Mouse (Mus musculus): Measurements from ENCODE around the gene Krt7. TPM values are rescaled to one million over a fixed set of nuclear protein-coding genes. Genes with fewer than 3 reads are reported as not detected.
A peak's percentile ranks its signal among the peaks of the same experiment; 100 is the strongest.

The Krt7 gene
- polyA plus RNA-seq, 1 experiment from 2014 or later = 0.39 TPM

DNA sequence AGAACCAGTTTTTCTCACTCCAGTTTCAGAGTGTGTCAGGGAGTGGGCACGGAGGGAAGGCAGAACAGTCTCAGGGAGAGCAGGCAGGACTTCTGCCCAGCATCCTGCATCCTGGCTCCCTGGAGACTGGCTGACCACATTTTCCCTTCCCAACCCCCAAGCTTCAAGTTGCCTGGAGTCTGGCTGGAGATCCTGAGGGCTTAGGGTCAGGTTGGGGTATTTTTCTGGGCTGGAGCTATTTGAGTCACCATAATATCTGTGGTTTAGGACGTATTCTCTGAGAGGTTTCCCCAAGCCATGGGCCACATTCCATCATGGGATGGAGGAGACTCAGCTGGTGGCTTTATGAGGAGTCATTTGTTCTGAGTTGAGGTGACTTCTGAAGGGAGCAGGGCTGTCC is 44.4 kb downstream of the Krt7 start:
- no peak for ATAC-seq (ENCODE audit: low read depth)
- H3K9ac ChIP-seq = no peak overlapping the region
- H3K4me2 ChIP-seq = no peak overlapping the region
- H3K9me3 ChIP-seq = peaks cover 3% of the 10 kb centered on the region; the same call in 1 of the 2 replicates
- peaks cover 14% of the 10 kb centered on the region; the same call in 1 of the 2 replicates for H3K4me1 ChIP-seq (replicated peaks)
- no peak overlapping the region for H3K27ac ChIP-seq (replicated peaks)
- H3K27me3 ChIP-seq = no peaks in the 10 kb centered on the region
- H3K36me3 ChIP-seq = no peaks in the 10 kb centered on the region
- WGBS = 89% methylated on average over 2 of the region's 2 CpGs
- H3K4me3 ChIP-seq = no peak overlapping the region

GRCm38 (mm10) chr15:101455891-101456290 is 45.0 kb downstream of the Krt7 start:
- H3K4me3 ChIP-seq = no peak overlapping the region
- H3K27me3 ChIP-seq = no peaks in the 10 kb centered on the region
- H3K9me3 ChIP-seq = peaks cover 3% of the 10 kb centered on the region; the same call in 1 of the 2 replicates
- peaks cover 14% of the 10 kb centered on the region; the same call in 1 of the 2 replicates for H3K4me1 ChIP-seq (replicated peaks)
- no peak overlapping the region for H3K4me2 ChIP-seq
- no peak overlapping the region for H3K27ac ChIP-seq (replicated peaks)
- no peak overlapping the region for H3K9ac ChIP-seq
- H3K36me3 ChIP-seq = no peaks in the 10 kb centered on the region
- 93% methylated on average over 6 of the region's 6 CpGs for WGBS
- ATAC-seq (ENCODE audit: low read depth) = no peak

DNA sequence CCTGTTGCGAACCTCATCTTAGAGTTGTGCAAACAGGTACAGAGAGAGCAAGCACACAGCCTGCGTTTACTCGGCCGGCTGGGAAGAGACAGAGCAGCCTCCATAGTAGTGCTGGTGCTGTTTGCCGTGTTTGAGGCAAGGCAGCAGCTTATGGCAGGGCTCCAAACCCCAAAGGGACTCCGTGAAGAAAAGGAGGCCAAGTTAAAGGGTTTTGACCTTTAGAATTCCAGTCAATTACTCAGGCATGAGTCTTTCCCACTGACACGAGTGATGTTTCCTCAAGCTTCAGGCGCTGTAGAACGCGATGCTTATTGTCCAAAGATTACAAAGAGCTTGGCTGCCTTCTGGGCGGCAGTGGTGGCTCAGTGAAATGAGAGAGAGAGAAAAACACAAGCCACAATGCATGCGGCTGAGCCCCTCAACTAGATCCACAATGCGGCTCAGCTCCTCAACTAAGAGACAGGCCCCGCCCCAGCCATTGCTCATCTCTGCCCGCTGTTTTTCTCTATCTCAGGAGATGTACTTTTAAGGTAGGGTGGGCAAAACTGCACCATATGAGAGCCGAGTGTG is 47.6 kb downstream of the Krt7 start:
- ATAC-seq (ENCODE audit: low read depth) = no peak
- Histone ChIP-seq H3K9ac (no peak overlapping the region; the same call in 1 of the 2 replicates), H3K27me3 (no peaks in the 10 kb centered on the region), H3K36me3 (no peaks in the 10 kb centered on the region), H3K9me3 (peaks cover 3% of the 10 kb centered on the region; the same call in 1 of the 2 replicates), H3K4me3 (no peak overlapping the region), H3K4me2 (no peak overlapping the region), H3K27ac (replicated peaks) (no peak overlapping the region), H3K4me1 (replicated peaks) (peaks cover 11% of the 10 kb centered on the region; the same call in 1 of the 2 replicates)
- WGBS = 50% methylated on average over 16 of the region's 16 CpGs

DNA sequence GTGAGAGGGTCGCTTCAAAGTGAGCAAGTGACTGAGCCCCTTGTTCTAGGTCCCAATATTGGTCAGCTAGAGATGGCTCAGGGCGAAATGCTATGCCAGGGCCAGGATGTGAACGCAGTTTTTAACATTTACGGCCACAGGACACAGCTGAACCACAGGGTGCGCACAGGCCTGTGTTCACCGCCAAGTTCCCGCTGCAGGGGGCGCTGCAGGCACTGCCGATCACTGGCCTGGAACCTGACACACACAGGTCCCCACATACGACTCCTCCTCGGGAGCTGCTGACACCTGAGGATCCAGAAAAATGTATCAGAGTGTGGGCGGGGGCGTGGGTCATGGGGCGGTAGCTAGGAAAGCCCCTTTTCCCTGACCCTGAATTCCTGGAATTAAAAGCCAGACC is 48.4 kb downstream of the Krt7 start:
- 78% methylated on average over 14 of the region's 14 CpGs for WGBS

GRCm38 (mm10) chr15:101463651-101464050 is 52.8 kb downstream of the Krt7 start, which contains the start of gene Krt81:
TSS of gene Krt81 (minus strand) at chr15:101463751.
- no peak for ATAC-seq (ENCODE audit: low read depth)
- 78% methylated on average over 13 of the region's 13 CpGs for WGBS
- Histone ChIP-seq H3K27ac (replicated peaks) (no peak within 1 kb of the TSS), H3K4me1 (replicated peaks) (peaks cover 2% of the 10 kb centered on the region; the same call in 1 of the 2 replicates), H3K4me2 (no peak within 1 kb of the TSS), H3K27me3 (no peaks in the 10 kb centered on the region), H3K36me3 (no peaks in the 10 kb centered on the region), H3K9ac (no peak within 1 kb of the TSS), H3K9me3 (no peaks in the 10 kb centered on the region), H3K4me3 (no peak within 1 kb of the TSS)

More for the DNA sequence above, 48.4 kb downstream of the Krt7 start:
- Histone ChIP-seq H3K4me1 (replicated peaks) (peaks cover 9% of the 10 kb centered on the region; the same call in 1 of the 2 replicates), H3K4me3 (no peak overlapping the region), H3K9me3 (peaks cover 3% of the 10 kb centered on the region; the same call in 1 of the 2 replicates), H3K9ac (no peak overlapping the region), H3K4me2 (no peak overlapping the region), H3K36me3 (no peaks in the 10 kb centered on the region), H3K27ac (replicated peaks) (no peak overlapping the region), H3K27me3 (no peaks in the 10 kb centered on the region)
- no peak for ATAC-seq (ENCODE audit: low read depth)

DNA sequence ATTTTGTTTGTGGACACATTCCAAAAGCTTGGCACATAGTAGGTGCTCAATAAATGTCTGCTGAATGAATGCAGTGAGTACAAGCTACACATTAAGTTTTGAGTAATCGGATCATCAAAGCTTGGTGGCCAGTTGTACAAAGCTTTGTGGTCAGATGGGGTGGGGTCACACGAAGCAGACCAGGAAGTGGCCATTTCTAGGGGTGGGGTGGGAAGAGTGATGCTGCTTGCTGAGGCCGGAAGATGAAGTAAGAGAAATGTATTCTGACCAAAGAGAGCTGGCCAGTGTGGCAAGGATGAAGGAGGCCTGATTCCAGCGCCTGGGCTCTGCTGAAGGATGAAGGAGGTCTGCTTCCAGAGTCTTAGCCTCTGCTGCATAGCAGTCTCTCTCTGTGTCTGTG is 58.2 kb downstream of the Krt7 start:
- ATAC-seq (ENCODE audit: low read depth) = no peak
- Histone ChIP-seq H3K9ac (no peak overlapping the region), H3K9me3 (no peaks in the 10 kb centered on the region)

GRCm38 (mm10) chr15:101472952-101473528 is 62.2 kb downstream of the Krt7 start, which contains the start of gene Krt86:
TSS of gene Krt86 (plus strand) at chr15:101473478.
- Histone ChIP-seq H3K36me3 (no peaks in the 10 kb centered on the region), H3K4me1 (replicated peaks) (no peaks in the 10 kb centered on the region), H3K9ac (no peak within 1 kb of the TSS), H3K27me3 (no peaks in the 10 kb centered on the region), H3K4me3 (no peak within 1 kb of the TSS), H3K27ac (replicated peaks) (no peak within 1 kb of the TSS), H3K4me2 (no peak within 1 kb of the TSS), H3K9me3 (no peaks in the 10 kb centered on the region)
- 28% methylated on average over 10 of the region's 10 CpGs for WGBS
- ATAC-seq (ENCODE audit: low read depth) = no peak

More for the DNA sequence above, 58.2 kb downstream of the Krt7 start:
- WGBS = 84% methylated on average over 4 of the region's 4 CpGs
- H3K27me3 ChIP-seq = no peaks in the 10 kb centered on the region
- H3K27ac ChIP-seq (replicated peaks) = no peak overlapping the region
- no peak overlapping the region for H3K4me3 ChIP-seq
- no peaks in the 10 kb centered on the region for H3K4me1 ChIP-seq (replicated peaks)
- no peak overlapping the region for H3K4me2 ChIP-seq
- no peaks in the 10 kb centered on the region for H3K36me3 ChIP-seq

DNA sequence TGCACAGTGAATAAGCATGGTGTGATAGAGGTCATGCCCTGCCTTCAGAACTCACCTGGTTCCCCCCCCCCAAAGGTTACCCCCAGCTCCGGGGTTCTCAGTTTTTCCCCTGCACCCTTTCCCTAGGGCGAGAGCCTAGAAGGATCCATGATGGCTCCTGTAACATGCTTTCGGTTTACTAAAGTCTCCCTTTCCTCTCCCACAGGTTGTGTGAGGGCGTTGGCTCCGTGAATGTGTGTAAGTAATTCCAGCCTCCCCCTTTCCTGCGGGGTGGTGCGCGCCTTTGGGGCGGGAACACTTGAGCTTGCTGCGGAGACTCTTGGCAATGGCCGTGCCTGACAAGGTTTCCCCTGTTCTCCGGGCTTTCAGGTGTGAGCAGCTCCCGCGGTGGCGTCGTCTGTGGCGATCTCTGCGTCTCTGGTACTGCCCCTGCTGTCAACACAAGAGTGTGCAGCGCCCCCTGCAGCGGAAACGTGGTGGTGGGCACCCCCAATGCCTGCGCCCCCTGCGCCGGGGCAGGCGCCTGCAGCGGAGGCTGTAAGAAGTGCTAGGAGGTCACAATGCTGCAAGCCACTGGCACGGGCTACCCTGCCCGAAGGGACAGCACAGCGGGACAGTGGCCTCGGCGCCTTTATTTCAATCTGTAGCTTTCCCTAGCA is 68.3 kb downstream of the Krt7 start:
- peak overlapping the region; percentile 34 for H3K4me3 ChIP-seq
- H3K36me3 ChIP-seq = no peaks in the 10 kb centered on the region
- H3K9me3 ChIP-seq = no peaks in the 10 kb centered on the region
- H3K27me3 ChIP-seq = 0 out of 2 replicates have a peak, but pooled peaks cover 4% of the 10 kb centered on the region
- H3K9ac ChIP-seq = peak overlapping the region; percentile 68
- H3K4me2 ChIP-seq = peak overlapping the region; percentile 67
- WGBS = 11% methylated on average over 31 of the region's 31 CpGs
- H3K4me1 ChIP-seq (replicated peaks) = peaks cover 12% of the 10 kb centered on the region
- H3K27ac ChIP-seq (replicated peaks) = no peak overlapping the region
- peak; percentile 65 for ATAC-seq (ENCODE audit: low read depth)

- WGBS = 33% methylated on average over 11 of the region's 11 CpGs
- H3K4me1 ChIP-seq (replicated peaks) = peaks cover 12% of the 10 kb centered on the region
- H3K9ac ChIP-seq = peak overlapping the region; percentile 68
- peak; percentile 67; the same call in 1 of the 2 replicates for ATAC-seq (ENCODE audit: low read depth)
- peak overlapping the region; percentile 67 for H3K4me2 ChIP-seq
- H3K27me3 ChIP-seq = 0 out of 2 replicates have a peak, but pooled peaks cover 4% of the 10 kb centered on the region
- peak overlapping the region; percentile 34 for H3K4me3 ChIP-seq
- H3K9me3 ChIP-seq = no peaks in the 10 kb centered on the region
- H3K36me3 ChIP-seq = no peaks in the 10 kb centered on the region
- H3K27ac ChIP-seq (replicated peaks) = no peak overlapping the region
These were observed 68.8 kb downstream of the Krt7 start for GRCm38 (mm10) chr15:101479666-101480060.

MicroRNAs within 50 kb of the gene (microRNA counts, 519-probe panel; counts per million panel counts)
- microRNA mmu-miR-1941-3p = 418 counts per million, percentile 0 among the panel's probes with 10 or more counts
- not detected for microRNA mmu-miR-1941-5p

Small RNAs within 50 kb of the gene (microRNA-seq; reads per million reads assigned to microRNA genes)
- gene Mir1941 = not detected

Other genes with a start within 250 kb of the Krt7 start
- gene Acvr1b, start 237.0 kb upstream of the Krt7 start, polyA plus RNA-seq (2015; fragmentation: Nextera tagmentation; extraction: Ambion mirVana) = 18.0 and 18.8 TPM in 2 replicates
- 4.4 and 4.8 TPM in 2 replicates for gene Grasp, start 186.9 kb upstream of the Krt7 start, polyA plus RNA-seq (2015; fragmentation: Nextera tagmentation; extraction: Ambion mirVana)
- gene Nr4a1, start 156.8 kb upstream of the Krt7 start, polyA plus RNA-seq (2015; fragmentation: Nextera tagmentation; extraction: Ambion mirVana) = 6.4 and 7.6 TPM in 2 replicates
- gene Atg101, start 126.8 kb upstream of the Krt7 start, polyA plus RNA-seq (2015; fragmentation: Nextera tagmentation; extraction: Ambion mirVana) = 77.9 and 84.7 TPM in 2 replicates
- 0.43 and 0.60 TPM in 2 replicates for gene 6030408B16Rik, start 117.8 kb upstream of the Krt7 start, polyA plus RNA-seq (2015; fragmentation: Nextera tagmentation; extraction: Ambion mirVana)
- 0.08 and 0.11 TPM in 2 replicates for gene Krt80, start 40.9 kb upstream of the Krt7 start, polyA plus RNA-seq (2015; fragmentation: Nextera tagmentation; extraction: Ambion mirVana)
- 0.31 and 0.33 TPM in 2 replicates for gene Krt87, start 27.8 kb downstream of the Krt7 start, polyA plus RNA-seq (2015; fragmentation: Nextera tagmentation; extraction: Ambion mirVana)
- not detected in 2 replicates for gene Krt88, start 36.7 kb downstream of the Krt7 start, polyA plus RNA-seq (2015; fragmentation: Nextera tagmentation; extraction: Ambion mirVana)
- gene Krt81, start 52.7 kb downstream of the Krt7 start, polyA plus RNA-seq (2015; fragmentation: Nextera tagmentation; extraction: Ambion mirVana) = not detected in 2 replicates
- 0.14 and 0.15 TPM in 2 replicates for gene Krt86, start 62.4 kb downstream of the Krt7 start, polyA plus RNA-seq (2015; fragmentation: Nextera tagmentation; extraction: Ambion mirVana)
- not detected in 2 replicates for gene Krt83, start 80.5 kb downstream of the Krt7 start, polyA plus RNA-seq (2015; fragmentation: Nextera tagmentation; extraction: Ambion mirVana)
- not detected in 2 replicates for gene Gm49425, start 106.2 kb downstream of the Krt7 start, polyA plus RNA-seq (2015; fragmentation: Nextera tagmentation; extraction: Ambion mirVana)
- gene Krt84, start 121.8 kb downstream of the Krt7 start, polyA plus RNA-seq (2015; fragmentation: Nextera tagmentation; extraction: Ambion mirVana) = not detected in 2 replicates
- gene Krt82, start 139.6 kb downstream of the Krt7 start, polyA plus RNA-seq (2015; fragmentation: Nextera tagmentation; extraction: Ambion mirVana) = not detected in 2 replicates
- 0.17 TPM in 1 of 2 replicates, not detected in the other for gene Krt90, start 151.9 kb downstream of the Krt7 start, polyA plus RNA-seq (2015; fragmentation: Nextera tagmentation; extraction: Ambion mirVana)
- 0.07 and 0.08 TPM in 2 replicates for gene Krt75, start 162.9 kb downstream of the Krt7 start, polyA plus RNA-seq (2015; fragmentation: Nextera tagmentation; extraction: Ambion mirVana)
- not detected in 2 replicates for gene Gm5414, start 217.1 kb downstream of the Krt7 start, polyA plus RNA-seq (2015; fragmentation: Nextera tagmentation; extraction: Ambion mirVana)
- gene Gm5478, start 236.3 kb downstream of the Krt7 start, polyA plus RNA-seq (2015; fragmentation: Nextera tagmentation; extraction: Ambion mirVana) = not detected in 2 replicates